Mouse (Mus musculus) embryonic facial prominence, embryonic 12.5 days (tissue): ENCODE data around the gene 5830473C10Rik. TPM values are rescaled to one million over a fixed set of nuclear protein-coding genes. Genes with fewer than 3 reads are reported as not detected.
"Not testable (repeated sequence)": the region's sequence is repeated elsewhere in the genome, so short reads cannot be mapped to it uniquely, and the experiment has no call there.

Experiments
- ATAC-seq: fragments of 200-750 bp; cut with Nextera tagmentation; 2 replicates; pipeline ENCODE4 v1.8.0; 2017; ENCODE audit not compliant: insufficient number of reproducible peaks, insufficient read depth, low FRiP score, low TSS enrichment
- H3K27ac ChIP-seq: fragments of 300-500 bp; sonication (generic); 2 replicates; pipeline ENCODE4 v1.5.1; 2016; ENCODE audit warnings: mild to moderate bottlenecking
- H3K27me3 ChIP-seq: fragments of 300-500 bp; sonication (generic); 2 replicates; pipeline ENCODE4 v1.6.1; 2016; ENCODE audit warnings: mild to moderate bottlenecking, moderate library complexity
- H3K36me3 ChIP-seq: fragments of 300-500 bp; sonication (generic); 2 replicates; pipeline ENCODE4 v1.6.1; 2016; ENCODE audit warnings: mild to moderate bottlenecking
- H3K4me1 ChIP-seq: fragments of 300-500 bp; sonication (generic); 2 replicates; pipeline ENCODE4 v1.6.1; 2016
- H3K4me2 ChIP-seq: fragments of 300-500 bp; sonication (generic); replicated peaks from 2 replicates; pipeline ENCODE4 v1.6.1; 2016; ENCODE audit warnings: mild to moderate bottlenecking, moderate library complexity
- H3K4me3 ChIP-seq: fragments of 300-500 bp; sonication (generic); 2 replicates; pipeline ENCODE4 v1.5.1; 2016; ENCODE audit warnings: mild to moderate bottlenecking
- H3K9ac ChIP-seq: fragments of 300-500 bp; sonication (generic); 2 replicates; pipeline ENCODE4 v1.6.1; 2016; ENCODE audit warnings: mild to moderate bottlenecking, moderate library complexity
- H3K9me3 ChIP-seq: fragments of 300-500 bp; sonication (generic); 2 replicates; pipeline ENCODE4 v1.6.1; 2016; ENCODE audit warnings: mild to moderate bottlenecking, moderate library complexity
- WGBS: fragments of 180-500 bp; shearing (Covaris S2); methylation state at CpG from one replicate; pipeline ENCODE4 v1.1.7; 2016; 5-methylcytosine and 5-hydroxymethylcytosine counted together
- polyA plus RNA-seq: library from polyadenylated mRNA; unstranded; fragments of >200 nt; fragmentation: Nextera tagmentation; extraction: Ambion mirVana; gene quantifications from 2 replicates; pipeline ENCODE4 v1.2.1, GENCODE M21; 2016

5830473C10Rik gene
- polyA plus RNA-seq, 1 experiment from 2014 or later, result 0.13 TPM

DNA sequence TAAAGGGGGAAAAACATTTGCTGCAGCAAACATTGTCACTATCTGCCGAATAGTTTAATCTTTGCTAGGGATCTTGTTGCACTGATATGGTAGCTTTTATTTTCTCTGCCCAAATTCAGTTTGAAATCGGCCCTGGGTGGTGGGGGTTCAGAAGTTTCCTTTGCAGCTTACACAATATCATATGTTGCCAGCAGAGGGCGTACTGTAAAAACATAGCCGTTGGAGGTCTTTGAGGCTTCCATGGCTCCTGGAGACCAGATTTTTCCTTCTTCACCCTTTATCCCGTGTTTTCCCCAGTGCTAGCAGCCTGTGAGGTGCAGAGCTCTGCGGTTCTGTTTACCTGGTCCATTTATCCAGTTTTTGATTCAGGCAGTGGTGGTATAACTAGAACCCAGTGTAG is 40.6 kb downstream of the 5830473C10Rik start:
- no peak for ATAC-seq
- no peaks in the 10 kb centered on the region for H3K36me3 ChIP-seq
- 22% methylated on average over 6 of the region's 6 CpGs for WGBS
- no peaks in the 10 kb centered on the region for H3K4me1 ChIP-seq
- no peak overlapping the region for H3K4me3 ChIP-seq
- H3K27me3 ChIP-seq, result no peaks in the 10 kb centered on the region
- H3K4me2 ChIP-seq, result no peak overlapping the region
- H3K27ac ChIP-seq, result no peak overlapping the region
- H3K9me3 ChIP-seq, result no peaks in the 10 kb centered on the region
- H3K9ac ChIP-seq, result no peak overlapping the region

GRCm38 (mm10) chr5:90603407-90603923 is 42.6 kb downstream of the 5830473C10Rik start:
- no peaks in the 10 kb centered on the region for H3K4me1 ChIP-seq
- H3K27ac ChIP-seq, result no peak overlapping the region
- no peaks in the 10 kb centered on the region for H3K36me3 ChIP-seq
- no peak overlapping the region for H3K4me3 ChIP-seq
- H3K9ac ChIP-seq, result no peak overlapping the region
- H3K4me2 ChIP-seq, result no peak overlapping the region
- 54% methylated on average over 13 of the region's 13 CpGs for WGBS
- no peaks in the 10 kb centered on the region for H3K9me3 ChIP-seq
- no peak for ATAC-seq
- H3K27me3 ChIP-seq, result no peaks in the 10 kb centered on the region

- no peak for ATAC-seq
- no peaks in the 10 kb centered on the region for H3K36me3 ChIP-seq
- H3K27ac ChIP-seq, result no peak overlapping the region
- H3K4me3 ChIP-seq, result no peak overlapping the region
- H3K4me1 ChIP-seq, result no peaks in the 10 kb centered on the region
- no peak overlapping the region for H3K4me2 ChIP-seq
- H3K27me3 ChIP-seq, result no peaks in the 10 kb centered on the region
- 55% methylated on average over 11 of the region's 11 CpGs for WGBS
- H3K9ac ChIP-seq, result no peak overlapping the region
- no peaks in the 10 kb centered on the region for H3K9me3 ChIP-seq
Measured at GRCm38 (mm10) chr5:90608906-90609305, 48.0 kb downstream of the 5830473C10Rik start.

- H3K4me2 ChIP-seq, result no peak overlapping the region
- WGBS, result 70% methylated on average over 3 of the region's 3 CpGs
- H3K36me3 ChIP-seq, result no peaks in the 10 kb centered on the region
- ATAC-seq, result no peak
- H3K9ac ChIP-seq, result no peak overlapping the region
- no peak overlapping the region for H3K27ac ChIP-seq
- H3K27me3 ChIP-seq, result no peaks in the 10 kb centered on the region
- no peaks in the 10 kb centered on the region for H3K4me1 ChIP-seq
- H3K9me3 ChIP-seq, result no peaks in the 10 kb centered on the region
- no peak overlapping the region for H3K4me3 ChIP-seq
Measured at GRCm38 (mm10) chr5:90611388-90611787, 50.5 kb downstream of the 5830473C10Rik start.

DNA sequence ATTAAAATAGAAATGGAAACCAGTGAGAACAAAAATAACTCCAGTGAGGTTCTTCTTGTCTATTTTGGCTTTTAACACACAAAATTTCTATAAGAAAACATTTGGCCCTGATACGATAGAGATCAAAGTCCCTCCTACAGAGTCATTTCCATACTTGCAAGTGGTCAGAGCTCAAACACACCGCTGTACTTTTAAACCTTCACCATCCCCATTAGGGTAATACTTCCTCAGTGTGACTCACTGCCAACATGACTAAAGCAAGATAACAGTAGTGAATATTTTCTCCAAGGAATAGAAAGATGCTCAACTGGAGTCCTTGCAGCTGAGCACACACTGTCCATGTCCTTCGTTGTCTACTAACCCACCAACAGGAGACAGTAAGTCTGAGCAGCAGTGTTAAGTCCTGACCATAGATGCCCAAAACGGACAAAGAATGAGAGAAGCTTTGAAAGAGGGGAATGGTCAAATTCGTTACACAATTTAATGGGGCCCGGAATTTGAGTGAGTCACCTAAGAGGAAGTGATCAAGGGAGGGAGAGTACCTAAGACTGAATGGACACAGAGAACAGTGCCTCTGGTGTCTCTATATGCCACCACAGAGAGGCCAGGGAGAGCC is 51.2 kb downstream of the 5830473C10Rik start:
- no peak overlapping the region for H3K4me2 ChIP-seq

GRCm38 (mm10) chr5:90612751-90613150 is 51.8 kb downstream of the 5830473C10Rik start:
- H3K27ac ChIP-seq, H3K4me1 ChIP-seq, H3K9ac ChIP-seq, ATAC-seq, H3K27me3 ChIP-seq, H3K4me2 ChIP-seq, H3K9me3 ChIP-seq, H3K36me3 ChIP-seq, H3K4me3 ChIP-seq: not testable (repeated sequence)
- 89% methylated on average over 1 of the region's 1 CpGs for WGBS

More for the DNA sequence above, 51.2 kb downstream of the 5830473C10Rik start:
- Histone ChIP-seq H3K27me3 (no peaks in the 10 kb centered on the region), H3K9ac (no peak overlapping the region), H3K27ac (no peak overlapping the region), H3K4me3 (no peak overlapping the region), H3K36me3 (no peaks in the 10 kb centered on the region), H3K9me3 (no peaks in the 10 kb centered on the region), H3K4me1 (no peaks in the 10 kb centered on the region)
- no peak for ATAC-seq
- 82% methylated on average over 6 of the region's 6 CpGs for WGBS

- Histone ChIP-seq H3K36me3 (no peaks in the 10 kb centered on the region), H3K4me3 (no peak overlapping the region), H3K27me3 (no peaks in the 10 kb centered on the region), H3K9ac (no peak overlapping the region), H3K27ac (no peak overlapping the region), H3K4me1 (no peaks in the 10 kb centered on the region), H3K9me3 (no peaks in the 10 kb centered on the region), H3K4me2 (no peak overlapping the region)
- WGBS, result 92% methylated on average over 3 of the region's 3 CpGs
- ATAC-seq, result no peak
Measured at GRCm38 (mm10) chr5:90617859-90618258, 57.0 kb downstream of the 5830473C10Rik start.

GRCm38 (mm10) chr5:90621316-90621715 is 60.4 kb downstream of the 5830473C10Rik start:
- Histone ChIP-seq H3K27me3 (no peaks in the 10 kb centered on the region), H3K4me2 (no peak overlapping the region), H3K27ac (no peak overlapping the region), H3K36me3 (no peaks in the 10 kb centered on the region), H3K9ac (no peak overlapping the region), H3K9me3 (no peaks in the 10 kb centered on the region), H3K4me3 (no peak overlapping the region), H3K4me1 (no peaks in the 10 kb centered on the region)
- ATAC-seq, result no peak
- 91% methylated on average over 2 of the region's 2 CpGs for WGBS

DNA sequence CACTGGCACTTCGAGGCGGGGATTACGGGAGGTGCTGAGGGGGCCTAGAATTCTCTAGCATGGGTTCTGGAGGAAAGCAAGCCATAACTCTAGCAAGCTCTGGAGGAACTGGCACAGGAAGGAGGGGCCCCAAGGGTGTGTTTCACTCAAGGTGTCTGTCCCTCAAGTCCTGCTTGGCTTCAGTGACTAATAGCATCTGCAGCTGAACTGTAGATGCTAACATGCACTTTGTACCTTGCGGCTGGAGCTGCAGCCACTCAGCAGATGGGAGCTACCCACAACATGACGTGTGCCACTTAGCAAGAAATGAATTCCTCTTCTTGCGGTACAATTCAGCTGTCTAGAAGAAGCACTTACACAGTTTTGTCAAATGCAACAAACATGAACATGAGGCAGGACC is 60.8 kb downstream of the 5830473C10Rik start:
- Histone ChIP-seq H3K27me3 (no peaks in the 10 kb centered on the region), H3K9ac (no peak overlapping the region), H3K27ac (no peak overlapping the region), H3K4me3 (no peak overlapping the region), H3K4me1 (no peaks in the 10 kb centered on the region), H3K4me2 (no peak overlapping the region), H3K9me3 (no peaks in the 10 kb centered on the region), H3K36me3 (no peaks in the 10 kb centered on the region)
- no peak for ATAC-seq
- WGBS, result 85% methylated on average over 6 of the region's 6 CpGs

DNA sequence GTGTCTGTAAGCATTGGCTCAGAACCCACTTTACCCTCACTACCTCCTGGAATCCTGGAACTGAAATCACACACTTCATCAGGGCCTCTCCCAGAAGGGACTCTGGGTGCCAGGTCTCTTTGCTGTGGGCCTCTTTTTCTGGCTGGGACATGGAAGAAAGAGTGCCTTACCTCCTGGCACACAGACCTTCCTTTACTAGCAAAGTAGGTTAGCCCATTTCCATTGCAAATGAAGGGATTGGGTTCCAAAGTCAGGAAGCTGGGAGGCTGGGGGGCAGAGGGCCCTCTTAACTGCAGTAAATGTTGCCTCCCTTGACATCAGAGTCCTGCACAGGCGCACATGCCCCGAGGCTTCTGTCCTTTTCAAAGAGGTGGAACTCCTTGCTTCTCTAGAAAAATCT is 62.3 kb downstream of the 5830473C10Rik start:
- no peak for ATAC-seq
- Histone ChIP-seq H3K9ac (no peak overlapping the region), H3K27me3 (no peaks in the 10 kb centered on the region), H3K4me1 (no peaks in the 10 kb centered on the region), H3K36me3 (no peaks in the 10 kb centered on the region), H3K27ac (no peak overlapping the region), H3K9me3 (no peaks in the 10 kb centered on the region), H3K4me3 (no peak overlapping the region), H3K4me2 (no peak overlapping the region)
- 58% methylated on average over 2 of the region's 2 CpGs for WGBS

DNA sequence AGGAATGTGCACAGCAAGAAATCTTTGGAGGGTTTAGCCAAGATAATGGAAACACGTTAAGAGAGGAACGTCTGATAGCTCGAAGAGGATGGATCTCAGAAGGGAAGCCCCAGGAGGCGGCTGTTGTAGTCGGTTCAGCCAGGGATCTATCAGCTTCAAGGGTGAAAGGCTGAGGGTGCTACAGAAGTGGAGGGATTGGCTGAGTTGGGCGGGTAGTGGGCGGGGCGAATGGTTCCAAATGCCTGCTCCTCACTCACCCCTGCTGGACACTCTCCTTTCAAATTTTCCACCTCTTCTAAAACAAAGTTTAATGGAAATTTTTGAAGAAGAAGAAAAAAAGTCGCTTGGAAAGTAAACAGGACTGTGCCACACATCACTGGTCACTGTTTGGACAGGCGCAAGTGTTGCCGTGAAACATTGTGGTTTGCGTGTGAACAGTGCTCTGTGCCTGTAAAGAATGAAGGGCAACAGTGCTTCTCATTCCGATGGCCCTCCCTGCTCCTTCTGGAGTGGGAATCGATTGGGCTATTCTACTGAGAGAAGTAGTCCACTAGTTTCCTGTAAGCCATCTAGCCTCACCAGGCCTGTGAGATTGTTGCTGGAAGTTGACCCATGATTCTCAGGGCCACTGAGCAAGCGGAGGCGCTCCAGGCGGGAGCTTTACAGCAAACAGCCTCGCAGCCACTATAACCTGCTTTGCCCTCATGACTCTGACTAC is 64.0 kb downstream of the 5830473C10Rik start:
- Histone ChIP-seq H3K9me3 (no peaks in the 10 kb centered on the region), H3K4me2 (no peak overlapping the region), H3K36me3 (no peaks in the 10 kb centered on the region), H3K4me3 (no peak overlapping the region), H3K9ac (no peak overlapping the region), H3K27ac (no peak overlapping the region), H3K4me1 (no peaks in the 10 kb centered on the region), H3K27me3 (no peaks in the 10 kb centered on the region)
- no peak for ATAC-seq
- WGBS, result 78% methylated on average over 18 of the region's 18 CpGs

GRCm38 (mm10) chr5:90627423-90627822 is 66.5 kb downstream of the 5830473C10Rik start:
- Histone ChIP-seq H3K36me3 (no peaks in the 10 kb centered on the region), H3K9me3 (no peaks in the 10 kb centered on the region), H3K27me3 (no peaks in the 10 kb centered on the region), H3K9ac (no peak overlapping the region), H3K4me1 (no peaks in the 10 kb centered on the region), H3K27ac (no peak overlapping the region), H3K4me3 (no peak overlapping the region), H3K4me2 (no peak overlapping the region)
- 86% methylated on average over 4 of the region's 4 CpGs for WGBS
- ATAC-seq, result no peak
